ENCODE assay signal across 8 mouse cellular contexts in the genomic region with DNA sequence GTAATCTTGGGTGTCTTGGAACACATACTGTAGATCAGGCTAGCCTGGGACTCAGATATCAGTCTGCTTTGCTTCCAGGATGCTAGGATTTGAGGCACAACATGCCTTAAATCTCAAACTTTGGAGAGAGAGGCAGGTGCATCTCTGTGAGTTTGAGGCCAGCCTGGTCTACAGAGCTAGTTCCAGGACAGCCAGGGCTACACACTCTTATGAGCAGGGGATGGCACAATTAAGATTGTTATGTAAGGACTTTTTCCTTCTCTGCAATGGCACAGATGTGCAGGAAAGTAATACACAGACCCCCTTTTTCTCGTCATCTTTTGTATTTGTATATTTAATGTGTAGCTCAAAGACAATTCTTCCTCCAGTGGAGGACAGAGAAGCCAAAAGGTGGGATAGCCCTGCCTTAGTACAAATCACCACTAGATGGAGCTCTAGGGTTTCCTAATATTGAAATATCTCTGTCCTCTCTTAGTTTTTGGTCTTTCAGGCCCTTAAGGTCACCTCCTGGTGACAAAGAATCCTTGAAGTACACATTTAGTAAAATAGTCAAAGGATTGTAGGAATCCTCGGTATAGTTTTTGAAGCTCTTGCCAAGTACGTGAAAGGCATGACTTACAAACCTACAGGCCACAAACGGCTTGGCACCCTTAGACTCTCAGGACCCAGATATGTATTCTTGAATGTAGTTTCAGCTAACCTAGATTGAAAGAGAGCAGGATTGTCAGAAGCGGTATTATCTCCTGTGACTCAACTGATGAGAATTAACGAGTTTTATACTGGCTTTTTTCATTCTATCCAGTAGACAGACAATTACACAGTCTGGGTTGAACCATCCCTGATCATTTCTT. TPM values are rescaled to one million over a fixed set of nuclear protein-coding genes. Genes with fewer than 3 reads are reported as not detected.
DNase-seq lines count a peak whose midpoint lies in the region; ATAC-seq lines count a peak whose summit lies in the region.

No protein-coding gene starts in this region.

- H3K9ac ChIP-seq in neural tube, embryonic 11.5 days (ENCODE audit: low read length): no peak overlapping the region
- no peak overlapping the region for H3K9ac ChIP-seq in midbrain, embryonic 16.5 days (ENCODE audit: low read depth, low read length)

- H3K27me3 ChIP-seq in neural tube, embryonic 11.5 days (ENCODE audit: control insufficient read depth, insufficient read depth, low read length): no peaks in the 10 kb centered on the region
- no peaks in the 10 kb centered on the region for H3K27me3 ChIP-seq in midbrain, embryonic 16.5 days (ENCODE audit: control insufficient read depth, insufficient read depth, low read depth, low read length)

- no peaks in the 10 kb centered on the region for H3K36me3 ChIP-seq in neural tube, embryonic 11.5 days (ENCODE audit: control insufficient read depth, insufficient read depth, low read length)
- no peaks in the 10 kb centered on the region for H3K36me3 ChIP-seq in midbrain, embryonic 16.5 days (ENCODE audit: control insufficient read depth, insufficient read depth, low read length)

- H3K4me1 ChIP-seq in neural tube, embryonic 11.5 days (ENCODE audit: control insufficient read depth, insufficient read depth, low read length): no peaks in the 10 kb centered on the region
- H3K4me1 ChIP-seq in midbrain, embryonic 16.5 days (ENCODE audit: control insufficient read depth, insufficient read depth, low read length): no peaks in the 10 kb centered on the region

- 42% methylated on average over 6 of the region's 6 CpGs for WGBS in neural tube, embryonic 11.5 days
- WGBS in midbrain, embryonic 16.5 days: 37% methylated on average over 6 of the region's 6 CpGs

- H3K4me3 ChIP-seq in neural tube, embryonic 11.5 days (ENCODE audit: low read depth, low read length): no peak overlapping the region
- no peak overlapping the region for H3K4me3 ChIP-seq in midbrain, embryonic 16.5 days (ENCODE audit: low read depth, low read length)

- H3K27ac ChIP-seq in neural tube, embryonic 11.5 days (ENCODE audit: low read depth, low read length): no peak overlapping the region
- no peak overlapping the region for H3K27ac ChIP-seq in midbrain, embryonic 16.5 days (ENCODE audit: low read length)

- peak; percentile 64; the same call in 1 of the 2 replicates for ATAC-seq in frontal cortex, adult (ENCODE audit: low TSS enrichment)
- peak; percentile 48; the same call in 1 of the 2 replicates for ATAC-seq in neural tube, embryonic 11.5 days (ENCODE audit: insufficient read depth, low FRiP score, low TSS enrichment)
- peak; percentile 84 for ATAC-seq in inflammation-experienced regulatory T-cells, adult 6 months
- ATAC-seq in midbrain, embryonic 16.5 days: peak; percentile 66

- H3K9me3 ChIP-seq in neural tube, embryonic 11.5 days (ENCODE audit: control insufficient read depth, low read length): no peaks in the 10 kb centered on the region
- no peaks in the 10 kb centered on the region for H3K9me3 ChIP-seq in midbrain, embryonic 16.5 days (replicated peaks; ENCODE audit: control insufficient read depth, low read length, poor library complexity, severe bottlenecking)

- no peak for DNase-seq in frontal cortex, postnatal 10 days (ENCODE audit: low spot score in 2 of 2)
- peak; percentile 13 for DNase-seq in neural tube, embryonic 11.5 days (ENCODE audit: low spot score)
- DNase-seq in neural tube, embryonic 10.5 days (ENCODE audit: extremely low spot score, low spot score): no peak
- peak; percentile 75 for DNase-seq in cerebellum, adult 9-10 months
- no peak for DNase-seq in spleen, adult 12 weeks (ENCODE audit: low spot score)

- no peak overlapping the region for H3K4me2 ChIP-seq in neural tube, embryonic 11.5 days (ENCODE audit: low read depth)
- no peak overlapping the region for H3K4me2 ChIP-seq in midbrain, embryonic 16.5 days (ENCODE audit: low read length)

RNA-seq across cellular contexts. Expression of a gene that starts 7.7 kb away (rescaled TPM):
- polyA plus RNA-seq in neural tube, embryonic 11.5 days (2014; fragmentation: Nextera tagmentation; extraction: Ambion mirVana): 21.9 and 22.8 TPM in 2 replicates
- 10 to 100 TPM; 10.3 to 21.3 (median 10.4) TPM for polyA plus RNA-seq in inflammation-experienced regulatory T-cells, adult 6 months (2017; shearing (Covaris generic))
- 6.3 and 7.7 TPM in 2 replicates for polyA plus RNA-seq in midbrain, embryonic 16.5 days (2015; fragmentation: Nextera tagmentation; extraction: Ambion mirVana)

RNA-seq across cellular contexts. Expression of a gene that starts 45.4 kb away (rescaled TPM):
- polyA plus RNA-seq in neural tube, embryonic 11.5 days (2014; fragmentation: Nextera tagmentation; extraction: Ambion mirVana): 8.2 and 9.0 TPM in 2 replicates
- polyA plus RNA-seq in inflammation-experienced regulatory T-cells, adult 6 months (2017; shearing (Covaris generic)): 10 to 100 TPM; 10.6 to 17.5 (median 16.5) TPM
- 4.9 and 6.4 TPM in 2 replicates for polyA plus RNA-seq in midbrain, embryonic 16.5 days (2015; fragmentation: Nextera tagmentation; extraction: Ambion mirVana)

RNA-seq across cellular contexts. Expression of a gene that starts 45.8 kb away (rescaled TPM):
- 29.7 and 33.8 TPM in 2 replicates for polyA plus RNA-seq in neural tube, embryonic 11.5 days (2014; fragmentation: Nextera tagmentation; extraction: Ambion mirVana)
- polyA plus RNA-seq in inflammation-experienced regulatory T-cells, adult 6 months (2017; shearing (Covaris generic)): 10 to 100 TPM; 39.5 to 66.1 (median 50.4) TPM
- 32.4 and 33.7 TPM in 2 replicates for polyA plus RNA-seq in midbrain, embryonic 16.5 days (2015; fragmentation: Nextera tagmentation; extraction: Ambion mirVana)

RNA-seq across cellular contexts. Expression of a gene that starts 51.3 kb away (rescaled TPM):
- polyA plus RNA-seq in neural tube, embryonic 11.5 days (2014; fragmentation: Nextera tagmentation; extraction: Ambion mirVana): 0.42 TPM in 1 of 2 replicates, not detected in the other
- not detected for polyA plus RNA-seq in inflammation-experienced regulatory T-cells, adult 6 months (2017; shearing (Covaris generic))
- polyA plus RNA-seq in midbrain, embryonic 16.5 days (2015; fragmentation: Nextera tagmentation; extraction: Ambion mirVana): 0.21 and 0.36 TPM in 2 replicates

Comparison
In these comparisons a context has a peak if more than half of its experiments do, and no peak if none do; other contexts are left out.
1. DNase-seq: peak in neural tube, embryonic 11.5 days (single experiment) and cerebellum, adult 9-10 months (single experiment); none in frontal cortex, postnatal 10 days (0 of 2), neural tube, embryonic 10.5 days (single experiment) and spleen, adult 12 weeks (single experiment).
2. Peak in every context shown above with its lines, with median percentiles within 50 percentile points of each other: ATAC-seq.